Mouse (Mus musculus): Measurements from ENCODE around the gene Atg10. TPM values are rescaled to one million over a fixed set of nuclear protein-coding genes. Genes with fewer than 3 reads are reported as not detected.

Gene Atg10
- polyA plus RNA-seq, 1 experiment from 2014 or later: 16.2 TPM

GRCm38 (mm10) chr13:91167561-91167960, 56.2 kb downstream of the Atg10 start:
- H3K4me2 ChIP-seq (ENCODE audit: low read depth): no peak overlapping the region
- H3K9ac ChIP-seq (ENCODE audit: low read length): no peak overlapping the region
- ATAC-seq (ENCODE audit: insufficient read depth, low FRiP score, low TSS enrichment): no peak
- 88% methylated on average over 5 of the region's 5 CpGs for whole genome bisulfite sequencing
- no peaks in the 10 kb centered on the region for H3K36me3 ChIP-seq (ENCODE audit: control insufficient read depth, insufficient read depth, low read length)
- H3K27me3 ChIP-seq (ENCODE audit: control insufficient read depth, insufficient read depth, low read length): no peaks in the 10 kb centered on the region
- no peak overlapping the region for H3K27ac ChIP-seq (ENCODE audit: low read depth, low read length)
- DNase-seq (ENCODE audit: low spot score): no peak
- H3K4me3 ChIP-seq (ENCODE audit: low read depth, low read length): no peak overlapping the region
- H3K9me3 ChIP-seq (ENCODE audit: control insufficient read depth, low read length): no peaks in the 10 kb centered on the region
- no peaks in the 10 kb centered on the region for H3K4me1 ChIP-seq (ENCODE audit: control insufficient read depth, insufficient read depth, low read length)

GRCm38 (mm10) chr13:91166286-91166685, 57.5 kb downstream of the Atg10 start:
- H3K9ac ChIP-seq (ENCODE audit: low read length): no peak overlapping the region
- DNase-seq (ENCODE audit: low spot score) (no peak), ATAC-seq (ENCODE audit: insufficient read depth, low FRiP score, low TSS enrichment) (no peak)
- WGBS: 86% methylated on average over 7 of the region's 7 CpGs
- no peaks in the 10 kb centered on the region for H3K9me3 ChIP-seq (ENCODE audit: control insufficient read depth, low read length)
- H3K4me3 ChIP-seq (ENCODE audit: low read depth, low read length): no peak overlapping the region
- H3K27me3 ChIP-seq (ENCODE audit: control insufficient read depth, insufficient read depth, low read length): no peaks in the 10 kb centered on the region
- H3K27ac ChIP-seq (ENCODE audit: low read depth, low read length): no peak overlapping the region
- no peaks in the 10 kb centered on the region for H3K4me1 ChIP-seq (ENCODE audit: control insufficient read depth, insufficient read depth, low read length)
- no peak overlapping the region for H3K4me2 ChIP-seq (ENCODE audit: low read depth)
- no peaks in the 10 kb centered on the region for H3K36me3 ChIP-seq (ENCODE audit: control insufficient read depth, insufficient read depth, low read length)

- no peak overlapping the region for H3K9ac ChIP-seq (ENCODE audit: low read length)
- no peak overlapping the region for H3K27ac ChIP-seq (ENCODE audit: low read depth, low read length)
- no peaks in the 10 kb centered on the region for H3K4me1 ChIP-seq (ENCODE audit: control insufficient read depth, insufficient read depth, low read length)
- DNase-seq (ENCODE audit: low spot score): no peak
- no peak overlapping the region for H3K4me2 ChIP-seq (ENCODE audit: low read depth)
- H3K4me3 ChIP-seq (ENCODE audit: low read depth, low read length): no peak overlapping the region
- no peaks in the 10 kb centered on the region for H3K9me3 ChIP-seq (ENCODE audit: control insufficient read depth, low read length)
- H3K27me3 ChIP-seq (ENCODE audit: control insufficient read depth, insufficient read depth, low read length): no peaks in the 10 kb centered on the region
- H3K36me3 ChIP-seq (ENCODE audit: control insufficient read depth, insufficient read depth, low read length): no peaks in the 10 kb centered on the region
- ATAC-seq (ENCODE audit: insufficient read depth, low FRiP score, low TSS enrichment): no peak
- 82% methylated on average over 6 of the region's 6 CpGs for WGBS
Observed at GRCm38 (mm10) chr13:91165200-91165599, 58.6 kb downstream of the Atg10 start.

GRCm38 (mm10) chr13:91163292-91163691, 60.5 kb downstream of the Atg10 start:
- H3K36me3 ChIP-seq (ENCODE audit: control insufficient read depth, insufficient read depth, low read length): no peaks in the 10 kb centered on the region
- H3K27me3 ChIP-seq (ENCODE audit: control insufficient read depth, insufficient read depth, low read length): no peaks in the 10 kb centered on the region
- H3K4me2 ChIP-seq (ENCODE audit: low read depth): no peak overlapping the region
- no peaks in the 10 kb centered on the region for H3K9me3 ChIP-seq (ENCODE audit: control insufficient read depth, low read length)
- H3K9ac ChIP-seq (ENCODE audit: low read length): no peak overlapping the region
- no peaks in the 10 kb centered on the region for H3K4me1 ChIP-seq (ENCODE audit: control insufficient read depth, insufficient read depth, low read length)
- no peak overlapping the region for H3K27ac ChIP-seq (ENCODE audit: low read depth, low read length)
- ATAC-seq (ENCODE audit: insufficient read depth, low FRiP score, low TSS enrichment) (no peak), DNase-seq (ENCODE audit: low spot score) (no peak)
- WGBS: 71% methylated on average over 4 of the region's 4 CpGs
- no peak overlapping the region for H3K4me3 ChIP-seq (ENCODE audit: low read depth, low read length)

- ATAC-seq (ENCODE audit: insufficient read depth, low FRiP score, low TSS enrichment) (no peak), DNase-seq (ENCODE audit: low spot score) (no peak)
- WGBS: 38% methylated on average over 5 of the region's 5 CpGs
- H3K27me3 ChIP-seq (ENCODE audit: control insufficient read depth, insufficient read depth, low read length): no peaks in the 10 kb centered on the region
- H3K27ac ChIP-seq (ENCODE audit: low read depth, low read length): no peak overlapping the region
- H3K4me2 ChIP-seq (ENCODE audit: low read depth): no peak overlapping the region
- H3K4me1 ChIP-seq (ENCODE audit: control insufficient read depth, insufficient read depth, low read length): no peaks in the 10 kb centered on the region
- no peaks in the 10 kb centered on the region for H3K9me3 ChIP-seq (ENCODE audit: control insufficient read depth, low read length)
- no peaks in the 10 kb centered on the region for H3K36me3 ChIP-seq (ENCODE audit: control insufficient read depth, insufficient read depth, low read length)
- no peak overlapping the region for H3K9ac ChIP-seq (ENCODE audit: low read length)
- H3K4me3 ChIP-seq (ENCODE audit: low read depth, low read length): no peak overlapping the region
Observed at GRCm38 (mm10) chr13:91162452-91162851, 61.3 kb downstream of the Atg10 start.

GRCm38 (mm10) chr13:91160616-91161015, 63.2 kb downstream of the Atg10 start:
- 91% methylated on average over 3 of the region's 3 CpGs for WGBS
- Histone ChIP-seq H3K9ac (ENCODE audit: low read length) (no peak overlapping the region), H3K27ac (ENCODE audit: low read depth, low read length) (no peak overlapping the region), H3K27me3 (ENCODE audit: control insufficient read depth, insufficient read depth, low read length) (no peaks in the 10 kb centered on the region), H3K4me2 (ENCODE audit: low read depth) (no peak overlapping the region), H3K9me3 (ENCODE audit: control insufficient read depth, low read length) (no peaks in the 10 kb centered on the region), H3K36me3 (ENCODE audit: control insufficient read depth, insufficient read depth, low read length) (no peaks in the 10 kb centered on the region), H3K4me3 (ENCODE audit: low read depth, low read length) (no peak overlapping the region), H3K4me1 (ENCODE audit: control insufficient read depth, insufficient read depth, low read length) (no peaks in the 10 kb centered on the region)
- ATAC-seq (ENCODE audit: insufficient read depth, low FRiP score, low TSS enrichment): no peak
- DNase-seq (ENCODE audit: low spot score): no peak

GRCm38 (mm10) chr13:91159881-91160280, 63.9 kb downstream of the Atg10 start:
- no peak overlapping the region for H3K27ac ChIP-seq (ENCODE audit: low read depth, low read length)
- no peak overlapping the region for H3K4me3 ChIP-seq (ENCODE audit: low read depth, low read length)
- no peaks in the 10 kb centered on the region for H3K4me1 ChIP-seq (ENCODE audit: control insufficient read depth, insufficient read depth, low read length)
- WGBS: 81% methylated on average over 2 of the region's 2 CpGs
- H3K36me3 ChIP-seq (ENCODE audit: control insufficient read depth, insufficient read depth, low read length): no peaks in the 10 kb centered on the region
- DNase-seq (ENCODE audit: low spot score) (no peak), ATAC-seq (ENCODE audit: insufficient read depth, low FRiP score, low TSS enrichment) (no peak)
- no peaks in the 10 kb centered on the region for H3K9me3 ChIP-seq (ENCODE audit: control insufficient read depth, low read length)
- H3K4me2 ChIP-seq (ENCODE audit: low read depth): no peak overlapping the region
- H3K9ac ChIP-seq (ENCODE audit: low read length): no peak overlapping the region
- no peaks in the 10 kb centered on the region for H3K27me3 ChIP-seq (ENCODE audit: control insufficient read depth, insufficient read depth, low read length)

- Histone ChIP-seq H3K4me1 (ENCODE audit: control insufficient read depth, insufficient read depth, low read length) (no peaks in the 10 kb centered on the region), H3K9ac (ENCODE audit: low read length) (no peak overlapping the region), H3K4me2 (ENCODE audit: low read depth) (no peak overlapping the region), H3K4me3 (ENCODE audit: low read depth, low read length) (no peak overlapping the region), H3K36me3 (ENCODE audit: control insufficient read depth, insufficient read depth, low read length) (no peaks in the 10 kb centered on the region), H3K27me3 (ENCODE audit: control insufficient read depth, insufficient read depth, low read length) (no peaks in the 10 kb centered on the region), H3K9me3 (ENCODE audit: control insufficient read depth, low read length) (no peaks in the 10 kb centered on the region), H3K27ac (ENCODE audit: low read depth, low read length) (no peak overlapping the region)
- no peak for DNase-seq (ENCODE audit: low spot score)
- WGBS: 88% methylated on average over 4 of the region's 4 CpGs
- no peak for ATAC-seq (ENCODE audit: insufficient read depth, low FRiP score, low TSS enrichment)
Observed at GRCm38 (mm10) chr13:91157941-91158340, 65.8 kb downstream of the Atg10 start.

- no peaks in the 10 kb centered on the region for H3K36me3 ChIP-seq (ENCODE audit: control insufficient read depth, insufficient read depth, low read length)
- H3K9me3 ChIP-seq (ENCODE audit: control insufficient read depth, low read length): no peaks in the 10 kb centered on the region
- H3K4me3 ChIP-seq (ENCODE audit: low read depth, low read length): no peak overlapping the region
- DNase-seq (ENCODE audit: low spot score): no peak
- no peak overlapping the region for H3K9ac ChIP-seq (ENCODE audit: low read length)
- H3K27me3 ChIP-seq (ENCODE audit: control insufficient read depth, insufficient read depth, low read length): no peaks in the 10 kb centered on the region
- ATAC-seq (ENCODE audit: insufficient read depth, low FRiP score, low TSS enrichment): no peak
- H3K4me2 ChIP-seq (ENCODE audit: low read depth): no peak overlapping the region
- no peak overlapping the region for H3K27ac ChIP-seq (ENCODE audit: low read depth, low read length)
- H3K4me1 ChIP-seq (ENCODE audit: control insufficient read depth, insufficient read depth, low read length): no peaks in the 10 kb centered on the region
Observed at GRCm38 (mm10) chr13:91157429-91157828, 66.3 kb downstream of the Atg10 start.

All from neural tube, embryonic 11.5 days (tissue).